Mouse (Mus musculus) kidney, postnatal 4 days (tissue): ENCODE data around the gene Hpca.

Experiments used
- DNase-seq, 2 experiments: peaks; one replicate each; pipeline ENCODE4 v3.0.0; 2021; ENCODE audit warnings: mixed read lengths in 2 of 2

Gene Hpca

GRCm38 (mm10) chr4:129135637-129136036 lies 13.8 kb upstream of the Hpca start:
- DNase-seq, result no peak

- DNase-seq, result peak; percentile 91
Observed at GRCm38 (mm10) chr4:129134799-129135585, 13.2 kb upstream of the Hpca start.

GRCm38 (mm10) chr4:129130755-129131303 lies 9.0 kb upstream of the Hpca start:
- peak; percentile 71 to 82 for DNase-seq

- DNase-seq, result peak; percentile 68 to 75
Observed at GRCm38 (mm10) chr4:129130149-129130548, 8.3 kb upstream of the Hpca start.

GRCm38 (mm10) chr4:129129387-129129786 lies 7.6 kb upstream of the Hpca start:
- DNase-seq, result peak in 1 of 2 experiments; percentile 60

- DNase-seq, result no peak
Observed at GRCm38 (mm10) chr4:129128582-129129338, 6.9 kb upstream of the Hpca start.

GRCm38 (mm10) chr4:129125736-129126451 lies 4.1 kb upstream of the Hpca start:
- DNase-seq, result peak in 1 of 2 experiments; percentile 49

- DNase-seq, result no peak
Observed at GRCm38 (mm10) chr4:129124652-129125146, 2.9 kb upstream of the Hpca start.

GRCm38 (mm10) chr4:129122719-129123118 lies 883 bp upstream of the Hpca start:
- no peak for DNase-seq

- DNase-seq, result no peak
Observed at GRCm38 (mm10) chr4:129122107-129122506, 271 bp upstream of the Hpca start.

- DNase-seq, result peak; percentile 89 to 90
Observed at GRCm38 (mm10) chr4:129120520-129121445, 1.1 kb downstream of the Hpca start.

- no peak for DNase-seq
Observed at GRCm38 (mm10) chr4:129119708-129120107, 2.1 kb downstream of the Hpca start.

- no peak for DNase-seq
Observed at GRCm38 (mm10) chr4:129117720-129118510, 3.9 kb downstream of the Hpca start.

- no peak for DNase-seq
Observed at GRCm38 (mm10) chr4:129116703-129117102, 5.1 kb downstream of the Hpca start.

GRCm38 (mm10) chr4:129113083-129113988 lies 8.5 kb downstream of the Hpca start:
- peak; percentile 90 to 93 for DNase-seq

GRCm38 (mm10) chr4:129112231-129112630 lies 9.6 kb downstream of the Hpca start:
- DNase-seq, result peak in 1 of 2 experiments; percentile 40

- peak; percentile 44 to 64 for DNase-seq
Observed at GRCm38 (mm10) chr4:129111350-129111749, 10.5 kb downstream of the Hpca start.

- no peak for DNase-seq
Observed at GRCm38 (mm10) chr4:129110804-129111203, 11.0 kb downstream of the Hpca start.

- peak; percentile 40 to 65 for DNase-seq
Observed at GRCm38 (mm10) chr4:129108624-129109023, 13.2 kb downstream of the Hpca start.
